Mouse (Mus musculus) CD4-positive, CD25-positive, alpha-beta regulatory T cell, adult 4 months (primary cell): ENCODE measurements around the gene Lrrfip2. TPM values are rescaled to one million over a fixed set of nuclear protein-coding genes. Genes with fewer than 3 reads are reported as not detected.

ENCODE experiments used
- ATAC-seq: one replicate; pipeline ENCODE4 v1.8.0; 2017
- polyA plus RNA-seq, 2 experiments: library from polyadenylated mRNA; unstranded; fragments of 100-300 nt; shearing (Covaris generic); gene quantifications; one replicate each; pipeline ENCODE4 v1.2.1; 2017

Lrrfip2 gene
- polyA plus RNA-seq, 2 experiments from 2014 or later: 8.2 to 9.6 TPM

DNA sequence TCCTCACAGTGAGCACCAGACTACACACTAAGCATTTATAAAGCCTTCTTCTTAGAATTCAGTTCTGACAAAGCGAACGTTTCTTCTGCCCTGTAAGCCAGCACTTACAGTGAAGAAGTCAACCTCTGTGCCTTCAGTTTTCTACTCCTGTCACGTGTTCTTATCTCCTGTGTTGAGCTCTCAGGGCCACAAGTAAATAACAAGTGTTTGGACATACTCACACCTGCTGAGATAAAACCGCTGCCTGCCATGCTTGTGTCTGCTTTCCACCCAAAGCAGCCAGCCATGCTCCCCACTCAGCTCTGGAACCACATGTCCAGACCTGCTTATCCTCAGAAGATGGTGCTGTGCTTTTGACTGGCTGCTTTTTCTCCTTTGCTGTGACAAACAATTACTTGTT is 49.2 kb downstream of the Lrrfip2 start:
- ATAC-seq: no peak

GRCm38 (mm10) chr9:111170430-111170829 is 53.0 kb downstream of the Lrrfip2 start:
- no peak for ATAC-seq

DNA sequence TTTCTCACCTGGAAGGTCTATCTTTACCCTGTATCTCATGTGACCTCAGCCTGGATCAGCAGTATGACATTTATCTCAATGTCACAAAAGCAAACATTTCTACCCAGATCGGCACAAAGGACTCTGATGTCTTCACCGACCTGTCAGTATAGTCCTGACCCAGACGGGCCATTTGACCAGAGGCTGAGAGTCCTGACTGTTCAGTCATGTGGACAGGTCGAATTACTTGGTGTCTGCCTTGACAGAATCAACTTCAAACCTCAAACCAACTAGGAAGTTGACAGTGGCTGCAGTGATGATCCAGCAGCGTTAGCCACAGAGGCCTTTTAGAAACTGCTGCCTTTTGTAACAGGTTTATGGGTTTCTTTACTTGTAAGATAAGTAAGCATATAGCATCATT is 56.7 kb downstream of the Lrrfip2 start:
- no peak for ATAC-seq

DNA sequence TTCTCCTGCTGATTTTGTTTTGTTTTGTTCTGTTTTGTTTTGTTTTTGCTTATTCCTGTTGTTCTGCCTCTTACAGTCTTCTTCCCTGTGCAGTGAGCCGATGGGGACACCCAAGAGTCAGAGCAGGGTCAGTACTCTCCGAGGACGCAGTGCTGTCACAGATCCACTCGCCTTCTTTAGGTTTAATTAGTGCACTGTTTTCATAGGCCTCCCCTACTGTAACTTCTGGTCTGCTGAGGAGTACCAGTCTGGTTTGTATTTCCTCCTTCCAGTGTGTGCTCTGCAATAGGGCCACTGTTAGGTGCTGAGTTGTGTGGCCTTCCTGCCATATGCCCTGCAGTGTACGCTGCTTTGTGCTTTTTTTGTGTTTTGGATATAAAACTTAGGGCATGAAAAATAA is 61.6 kb downstream of the Lrrfip2 start:
- no peak for ATAC-seq

DNA sequence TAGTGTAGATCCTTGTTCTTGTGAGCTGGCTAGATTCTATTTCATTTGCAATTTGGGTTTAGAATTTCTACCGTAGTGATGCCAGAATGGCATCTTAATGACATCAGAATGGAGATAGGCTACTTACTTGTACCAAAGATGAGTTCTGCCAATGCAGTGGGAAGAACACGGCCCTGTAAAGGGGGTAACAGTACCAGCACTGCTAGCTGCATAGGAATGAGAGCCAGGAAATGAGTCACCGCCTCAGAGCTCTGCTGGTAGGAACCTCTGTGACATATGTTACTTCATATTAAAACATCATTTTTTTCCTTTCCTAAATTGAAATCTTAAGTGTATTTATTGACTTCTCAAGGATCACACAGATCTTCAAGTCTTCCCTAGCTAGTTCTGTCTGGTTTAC is 64.8 kb downstream of the Lrrfip2 start:
- no peak for ATAC-seq

DNA sequence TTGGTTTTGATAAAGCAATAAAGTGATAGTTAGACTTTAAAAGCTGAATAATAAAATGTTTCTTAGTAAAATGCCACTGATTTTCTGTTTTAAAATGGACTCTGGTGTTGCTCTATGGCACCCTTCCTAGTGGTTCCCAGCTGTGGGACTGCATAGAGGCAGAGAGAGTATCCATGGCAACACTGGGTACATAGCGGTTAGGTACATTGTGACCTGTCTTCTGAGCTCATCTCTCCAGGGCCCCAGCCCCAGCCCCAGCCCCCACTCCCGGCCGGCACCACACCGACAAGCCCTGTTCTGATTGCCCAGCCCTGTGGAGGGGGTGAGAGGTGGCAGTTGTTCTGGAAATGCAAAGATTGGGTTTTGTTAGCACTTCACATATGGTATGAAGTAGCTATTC is 67.5 kb downstream of the Lrrfip2 start:
- no peak for ATAC-seq

GRCm38 (mm10) chr9:111186861-111187260 is 69.5 kb downstream of the Lrrfip2 start:
- ATAC-seq: no peak

- no peak for ATAC-seq
Observed at GRCm38 (mm10) chr9:111188731-111189130, 71.3 kb downstream of the Lrrfip2 start.

GRCm38 (mm10) chr9:111193211-111193610 is 75.8 kb downstream of the Lrrfip2 start:
- no peak for ATAC-seq

- no peak for ATAC-seq
Observed at GRCm38 (mm10) chr9:111197116-111197515, 79.7 kb downstream of the Lrrfip2 start.

DNA sequence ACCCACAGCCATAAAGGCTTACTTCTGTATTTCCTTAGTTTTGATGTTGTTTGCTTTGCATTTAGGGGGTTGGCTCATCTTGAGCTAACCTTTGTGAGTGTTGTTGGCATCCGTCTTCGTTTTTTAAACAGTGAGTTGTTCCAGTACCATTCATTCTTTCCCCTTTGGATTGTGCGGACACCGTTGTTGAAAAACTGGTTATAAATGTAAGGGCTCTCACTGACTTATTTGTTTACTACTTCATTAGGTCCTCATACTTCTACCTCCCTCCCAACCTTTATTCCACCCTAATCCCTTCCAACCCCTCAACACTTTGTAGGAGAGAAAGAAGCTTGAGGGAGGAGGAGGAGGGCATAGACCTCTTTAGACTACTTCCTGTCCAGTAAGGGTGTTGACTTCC is 80.3 kb downstream of the Lrrfip2 start:
- ATAC-seq: no peak

- no peak for ATAC-seq
Observed at GRCm38 (mm10) chr9:111198332-111198731, 80.9 kb downstream of the Lrrfip2 start.

DNA sequence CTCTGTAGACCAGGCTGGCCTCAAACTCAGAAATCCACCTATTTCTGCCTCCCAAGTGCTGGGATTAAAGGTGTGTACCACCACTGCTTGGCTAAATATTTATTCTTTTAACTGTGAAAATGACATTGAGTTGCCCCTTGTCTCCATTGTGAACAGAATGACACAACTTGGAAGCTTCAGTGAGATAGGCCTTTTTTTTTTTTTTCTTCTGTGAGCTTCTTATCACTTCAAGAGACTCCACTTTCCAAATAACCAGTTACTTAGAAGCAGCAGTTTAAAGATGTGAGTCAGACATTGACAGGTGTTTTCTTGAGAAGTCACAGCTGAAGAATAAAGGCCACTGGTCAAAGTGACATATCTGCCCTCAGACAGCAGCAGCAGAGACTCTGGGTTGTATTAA is 82.8 kb downstream of the Lrrfip2 start:
- no peak for ATAC-seq

GRCm38 (mm10) chr9:111204601-111205375 is 87.4 kb downstream of the Lrrfip2 start:
- no peak for ATAC-seq

GRCm38 (mm10) chr9:111207683-111208082 is 90.3 kb downstream of the Lrrfip2 start:
- ATAC-seq: no peak

GRCm38 (mm10) chr9:111208185-111208584 is 90.8 kb downstream of the Lrrfip2 start:
- no peak for ATAC-seq

- ATAC-seq: no peak
Observed at GRCm38 (mm10) chr9:111209158-111209699, 91.8 kb downstream of the Lrrfip2 start.

GRCm38 (mm10) chr9:111210412-111210811 is 93.0 kb downstream of the Lrrfip2 start:
- ATAC-seq: no peak

- no peak for ATAC-seq
Observed at GRCm38 (mm10) chr9:111211122-111212041, 94.0 kb downstream of the Lrrfip2 start.

- no peak for ATAC-seq
Observed at GRCm38 (mm10) chr9:111213501-111213900, 96.1 kb downstream of the Lrrfip2 start.

- ATAC-seq: no peak
Observed at GRCm38 (mm10) chr9:111216424-111216823, 99.0 kb downstream of the Lrrfip2 start.

DNA sequence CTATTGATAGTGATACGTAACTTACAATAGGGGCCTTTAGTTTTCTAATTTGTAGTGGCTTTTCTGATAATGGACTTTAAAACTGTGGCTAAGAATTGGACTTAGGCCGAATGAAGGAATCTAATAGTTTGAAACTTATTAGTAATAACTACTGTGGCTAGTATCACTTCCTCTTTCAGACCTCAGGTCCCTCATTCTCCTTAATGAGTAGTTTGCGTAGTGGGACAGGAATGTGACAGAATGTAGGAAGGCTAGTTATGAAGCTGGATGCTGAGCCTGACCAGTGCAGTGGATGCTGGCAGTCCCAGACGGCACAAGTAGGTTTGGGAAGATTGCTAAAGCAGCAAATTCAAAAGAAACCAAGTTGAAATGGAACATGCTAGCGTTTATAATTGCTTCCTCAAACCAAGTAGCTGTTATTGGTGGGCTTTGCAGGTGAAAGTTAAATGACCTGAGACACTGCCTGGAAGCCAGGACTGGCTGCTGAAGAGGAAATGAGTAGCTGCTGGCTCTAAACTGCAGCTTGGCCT is 103.2 kb downstream of the Lrrfip2 start:
- no peak for ATAC-seq

DNA sequence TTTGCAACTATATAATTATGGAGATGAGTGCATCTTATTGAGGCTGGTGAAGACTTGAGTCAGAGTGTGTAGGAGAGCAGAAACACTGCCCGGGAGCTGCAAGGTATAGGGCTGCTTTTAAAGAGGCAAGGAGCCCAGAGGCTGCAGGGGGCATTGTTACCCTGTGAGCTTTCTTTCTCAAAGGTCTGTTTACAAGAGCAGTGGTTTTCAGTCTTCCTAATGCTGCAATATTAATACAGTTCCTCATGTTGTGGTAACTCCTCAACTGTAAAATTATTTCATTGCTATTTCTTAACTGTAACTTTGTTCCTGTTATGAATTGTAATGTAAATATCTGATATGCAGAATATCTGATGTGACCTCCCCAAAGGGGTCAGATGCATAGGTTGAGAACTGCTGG is 104.2 kb downstream of the Lrrfip2 start:
- no peak for ATAC-seq
